Mouse (Mus musculus): Measurements from ENCODE around the gene Pnpo. TPM values are rescaled to one million over a fixed set of nuclear protein-coding genes. Genes with fewer than 3 reads are reported as not detected.
A peak's percentile ranks its signal among the peaks of the same experiment; 100 is the strongest.

The Pnpo gene
- total RNA-seq (2021), result 10 to 100 TPM; 37.4 to 37.5 TPM

DNA sequence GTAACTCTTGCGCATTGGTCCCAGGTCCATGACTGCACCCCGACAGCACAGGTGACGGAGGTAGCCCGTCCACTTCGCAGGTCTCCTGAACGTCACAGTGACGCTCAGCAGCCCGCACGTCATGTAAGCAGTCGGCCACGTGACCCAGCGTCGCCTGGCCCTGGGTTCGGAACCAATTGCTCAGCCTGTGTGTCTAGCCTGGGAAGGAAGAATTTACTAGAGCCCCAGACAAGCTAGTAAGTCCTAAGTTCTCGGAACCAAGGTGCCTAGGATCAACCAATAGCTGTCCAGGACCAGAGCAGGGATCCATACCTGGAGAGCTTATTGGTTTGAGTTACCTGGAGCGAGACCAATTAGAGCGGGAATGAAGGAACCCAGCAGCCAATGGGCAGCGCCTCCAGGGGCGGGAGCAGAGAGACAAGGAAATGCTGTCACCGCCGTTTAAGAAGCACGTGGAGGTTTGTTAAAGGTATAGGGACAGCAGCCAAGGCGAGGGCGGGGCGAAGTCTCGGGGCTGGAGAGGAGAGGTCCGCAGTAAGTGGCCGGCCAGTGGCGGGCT is at the start of gene Pnpo:
Gene Pnpo (minus strand): TSS at position 241 of the 559 bp plus-strand sequence.
- intact Hi-C loops (cut with DNase I), result no loop called here
- peak; percentile 91 to 99 for DNase-seq (ENCODE audit: low spot score in 2 of 2)

DNA sequence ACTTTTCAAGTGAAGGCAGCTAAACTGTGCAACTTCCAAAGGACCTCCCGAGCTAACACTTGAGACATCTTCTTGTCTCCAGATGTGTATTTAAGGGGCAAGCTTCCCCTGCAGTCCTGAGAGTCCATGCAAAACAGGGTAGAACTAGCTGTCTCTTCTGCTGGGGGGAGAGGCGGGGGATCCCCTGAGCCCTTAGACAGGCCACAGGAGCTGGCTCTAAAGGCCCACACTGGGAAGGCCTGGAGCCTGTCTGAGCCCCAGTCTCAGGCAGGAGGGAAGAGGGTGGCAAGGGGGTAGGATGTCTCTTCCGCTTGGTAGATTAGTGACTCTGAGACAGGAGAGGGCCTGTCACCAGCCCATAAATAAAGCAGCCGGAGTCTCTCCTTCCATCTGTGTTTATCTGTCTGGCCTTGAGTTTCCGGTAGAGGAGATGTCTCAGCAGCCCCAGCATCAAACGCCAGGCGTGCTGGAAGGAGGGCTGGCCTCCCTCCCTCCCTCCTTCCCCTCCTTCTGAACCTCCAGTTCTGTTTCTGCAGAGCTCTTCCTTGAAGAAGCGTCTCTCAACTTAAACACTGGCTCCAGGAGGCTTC is 49.0 kb upstream of the Pnpo start:
- DNase-seq (ENCODE audit: low spot score in 2 of 2), result no peak
- intact Hi-C loops (cut with DNase I), result no loop called here

DNA sequence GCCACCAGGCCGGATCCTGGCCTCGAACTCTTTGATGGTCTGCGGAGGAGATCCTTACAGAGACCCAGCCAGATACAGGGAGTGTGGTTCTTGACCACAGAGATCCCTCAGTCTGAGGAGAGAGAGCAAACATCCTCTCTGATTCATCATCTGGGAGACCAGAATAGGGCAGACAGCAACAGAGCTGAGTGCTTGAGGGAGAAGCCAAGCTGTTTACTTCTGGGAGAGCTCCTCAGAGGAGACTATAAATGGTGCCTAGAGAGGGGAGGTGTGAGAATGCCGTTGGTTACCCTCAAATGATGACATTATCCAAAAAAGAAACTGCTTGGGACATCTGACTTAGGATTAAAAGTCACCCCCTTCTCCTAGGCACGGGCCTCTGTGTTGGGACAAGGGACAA is 47.7 kb upstream of the Pnpo start:
- intact Hi-C loops (cut with DNase I), result no loop called here
- peak in 1 of 2 experiments; percentile 37 for DNase-seq (ENCODE audit: low spot score in 2 of 2)

DNA sequence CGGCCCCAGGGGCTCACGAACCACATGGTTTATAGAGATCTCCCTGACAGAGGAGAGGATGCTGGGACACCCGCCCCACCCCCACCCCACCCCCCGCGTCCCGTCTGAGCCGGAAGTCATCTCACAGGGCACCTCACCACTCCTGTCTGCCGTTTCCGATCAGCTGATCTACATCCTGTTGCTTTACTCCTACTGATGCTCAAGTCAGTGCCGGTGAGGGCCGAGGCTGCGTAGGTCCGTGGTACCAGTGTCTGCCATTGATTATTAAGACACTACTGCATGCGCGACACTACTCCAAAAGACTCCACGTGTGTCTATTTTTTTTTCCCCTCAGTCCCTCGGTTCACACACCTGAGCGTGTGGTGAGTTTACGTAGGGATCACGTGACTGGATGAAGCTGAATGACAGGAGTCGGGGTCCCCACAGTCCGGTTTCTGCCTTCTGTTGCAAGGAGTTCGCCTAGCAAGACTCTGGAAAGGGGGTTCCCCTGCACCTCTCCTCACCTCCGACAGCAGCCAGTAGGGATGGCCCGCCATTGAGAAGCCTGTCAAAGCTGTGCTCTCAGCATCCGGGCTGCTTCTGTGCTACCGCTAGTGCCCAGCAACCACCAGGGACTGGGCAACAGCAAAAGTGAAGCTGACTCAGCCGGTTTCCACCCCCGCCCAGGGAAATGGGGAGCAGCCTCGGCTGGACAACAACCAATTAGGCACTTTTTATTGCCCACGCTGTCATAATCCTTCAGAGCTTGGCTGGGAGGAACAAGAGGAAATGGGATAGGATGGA is 44.3 kb upstream of the Pnpo start:
- DNase-seq (ENCODE audit: low spot score in 2 of 2), result peak in 1 of 2 experiments; percentile 33
- intact Hi-C loops (cut with DNase I), result loop anchor here (10.0 kb wide), 1 partner anchor 157 kb away; no protein-coding TSS in a partner anchor

DNA sequence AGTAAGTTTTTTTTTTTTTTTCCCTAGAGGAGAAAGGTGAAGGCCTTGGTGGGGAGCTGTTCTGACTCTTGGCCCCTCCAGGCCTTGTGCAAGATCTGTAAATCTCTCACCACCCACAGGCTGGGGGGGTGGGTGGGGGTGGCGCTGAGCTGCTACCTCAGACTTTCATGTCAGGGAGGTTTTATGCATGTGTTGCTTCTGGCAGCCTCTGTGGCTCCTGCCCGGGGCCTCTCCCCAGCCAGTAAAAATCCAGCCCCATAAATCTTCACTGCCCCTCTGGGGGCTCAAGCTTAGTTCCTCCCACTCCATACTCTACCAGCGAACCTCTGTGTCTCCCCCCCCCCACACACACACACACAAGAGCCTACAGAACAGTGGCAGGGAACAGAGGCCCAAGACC is 42.7 kb upstream of the Pnpo start:
- intact Hi-C loops (cut with DNase I), result loop anchor here (10.0 kb wide), 1 partner anchor 158 kb away; no protein-coding TSS in a partner anchor
- DNase-seq (ENCODE audit: low spot score in 2 of 2), result no peak

DNA sequence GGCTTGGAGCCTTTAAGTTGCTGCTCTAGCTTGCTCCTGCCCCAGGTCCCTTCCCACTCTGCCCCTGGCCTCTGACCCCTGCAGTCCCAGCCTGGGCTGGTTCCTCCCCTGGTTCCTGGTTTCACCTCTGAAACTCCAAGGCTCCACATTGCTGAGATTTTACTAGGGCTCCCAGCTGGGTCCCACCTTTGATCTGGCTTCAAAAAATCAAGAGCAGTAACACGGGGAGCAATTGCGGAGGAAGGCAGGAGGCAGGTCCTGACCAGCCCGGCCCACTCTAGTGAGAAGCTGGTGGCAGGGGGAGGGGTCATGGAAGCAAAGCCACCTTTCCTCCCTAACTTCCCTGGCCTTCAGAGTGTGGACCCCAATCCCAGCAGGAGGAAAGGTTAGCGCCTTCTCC is 41.1 kb upstream of the Pnpo start:
- intact Hi-C loops (cut with DNase I), result loop anchor here (10.0 kb wide), 1 partner anchor 160 kb away; no protein-coding TSS in a partner anchor
- DNase-seq (ENCODE audit: low spot score in 2 of 2), result no peak

DNA sequence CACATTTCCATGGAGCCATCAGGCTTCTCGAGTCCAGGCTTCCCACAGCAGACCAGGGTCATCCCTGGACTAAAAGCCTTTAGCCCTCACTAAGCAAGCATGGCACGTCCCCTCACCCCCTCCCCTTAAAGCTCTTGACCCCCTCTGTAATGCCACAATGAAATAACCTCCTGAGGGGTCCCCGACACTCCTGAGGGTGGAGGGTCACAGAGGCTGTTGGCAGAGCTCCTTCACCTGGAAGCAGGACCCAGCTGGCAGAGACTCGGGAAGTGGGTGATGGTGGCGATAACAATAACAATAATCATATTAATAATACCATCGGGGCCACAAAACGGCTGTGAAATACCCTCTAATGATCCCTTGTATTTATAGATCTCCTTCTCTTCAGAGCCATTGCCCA is 39.1 kb upstream of the Pnpo start, which contains the start of gene Sp2:
Gene Sp2 (minus strand): TSS at position 101 of the 400 bp plus-strand sequence.
- intact Hi-C loops (cut with DNase I), result loop anchor here (1.0 to 10.0 kb wide), 2 partner anchors 43 to 162 kb away; no protein-coding TSS in a partner anchor
- no peak for DNase-seq (ENCODE audit: low spot score in 2 of 2)

DNA sequence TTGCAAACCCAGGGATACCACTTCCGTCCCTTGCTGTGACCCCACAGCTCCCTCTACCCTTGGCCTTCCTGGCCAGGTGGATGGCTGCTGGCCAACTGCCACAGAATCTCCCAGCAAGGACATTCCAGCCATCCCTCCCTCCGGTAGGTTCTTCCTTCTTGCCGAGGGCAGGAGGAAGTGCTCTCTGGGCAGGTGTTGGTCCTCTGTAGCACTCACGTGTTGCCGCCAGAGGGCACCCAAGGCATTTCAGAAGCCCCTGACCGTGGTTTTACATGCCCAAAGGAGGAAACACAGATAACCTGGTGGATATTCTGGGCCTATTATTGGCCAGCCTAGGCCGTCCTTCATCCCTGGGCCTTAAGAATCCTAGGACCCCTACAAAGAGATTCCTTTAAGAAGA is 38.6 kb upstream of the Pnpo start:
- intact Hi-C loops (cut with DNase I), result loop anchor here (1.0 to 10.0 kb wide), 2 partner anchors 44 to 162 kb away; no protein-coding TSS in a partner anchor
- peak; percentile 77 to 84 for DNase-seq (ENCODE audit: low spot score in 2 of 2)

DNA sequence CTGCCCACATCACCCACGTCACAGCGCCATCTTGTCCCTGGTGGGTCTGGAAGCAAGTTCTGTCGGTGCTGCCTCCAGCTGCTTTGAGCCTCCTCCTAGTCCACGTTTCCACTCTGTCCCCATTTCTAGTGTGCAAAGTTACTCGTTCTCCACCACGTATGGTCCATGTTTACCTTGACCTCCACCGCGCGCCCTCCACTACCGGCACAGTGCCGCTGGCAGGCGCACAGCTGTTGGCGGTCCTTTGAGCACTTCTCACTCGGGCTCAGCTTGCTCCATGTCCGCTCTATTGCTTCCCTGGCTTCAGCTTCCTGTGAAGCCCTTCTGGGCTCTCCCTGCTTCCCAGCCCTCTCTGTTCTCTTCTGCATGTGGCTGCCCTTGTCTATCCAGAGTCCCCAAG is 37.7 kb upstream of the Pnpo start:
- intact Hi-C loops (cut with DNase I), result loop anchor here (10.0 kb wide), 1 partner anchor 163 kb away; no protein-coding TSS in a partner anchor
- DNase-seq (ENCODE audit: low spot score in 2 of 2), result no peak

DNA sequence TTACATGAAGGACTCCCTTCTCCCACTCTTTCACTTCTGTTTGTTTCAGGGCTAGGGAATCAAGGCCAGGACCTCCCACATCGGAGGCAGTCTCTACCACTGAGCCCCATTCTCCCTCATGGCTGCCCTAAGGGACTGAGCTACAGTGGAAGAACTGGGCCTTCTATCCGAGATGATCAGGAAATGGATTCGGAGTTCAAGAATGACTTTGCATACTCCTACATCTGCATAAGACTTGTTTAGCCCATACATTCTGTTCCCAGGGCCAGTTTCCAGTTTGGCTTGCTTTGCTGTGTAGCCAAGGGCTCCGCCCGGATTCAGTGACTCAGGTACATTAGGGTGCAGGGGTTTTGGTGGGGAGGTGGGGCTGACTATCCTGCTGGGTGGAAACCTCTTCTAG is 36.2 kb upstream of the Pnpo start:
- intact Hi-C loops (cut with DNase I), result loop anchor here (10.0 kb wide), 1 partner anchor 165 kb away; no protein-coding TSS in a partner anchor
- DNase-seq (ENCODE audit: low spot score in 2 of 2), result no peak

DNA sequence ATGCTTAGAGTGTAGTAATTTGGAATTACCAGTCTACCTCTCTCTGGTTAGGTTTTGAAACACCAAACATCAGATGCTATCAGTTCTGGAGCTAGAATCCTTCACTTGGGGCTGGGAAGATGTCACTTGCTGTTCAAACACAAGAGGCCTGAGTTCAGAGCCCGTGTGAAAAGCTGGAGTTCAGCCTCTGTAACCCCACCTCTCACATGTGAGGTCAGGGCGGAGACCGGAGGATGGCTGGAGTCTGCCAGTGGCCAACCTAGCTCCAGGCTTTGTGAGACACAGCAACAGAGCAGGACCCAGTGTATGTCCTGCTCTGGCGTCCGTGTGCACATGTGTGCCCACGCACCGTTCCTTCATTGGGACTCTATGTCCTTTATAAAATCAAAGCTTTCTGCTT is 35.5 kb upstream of the Pnpo start:
- intact Hi-C loops (cut with DNase I), result loop anchor here (5.0 kb wide), 1 partner anchor 62 kb away; the partner anchor contains the start of gene Cdk5rap3

DNA sequence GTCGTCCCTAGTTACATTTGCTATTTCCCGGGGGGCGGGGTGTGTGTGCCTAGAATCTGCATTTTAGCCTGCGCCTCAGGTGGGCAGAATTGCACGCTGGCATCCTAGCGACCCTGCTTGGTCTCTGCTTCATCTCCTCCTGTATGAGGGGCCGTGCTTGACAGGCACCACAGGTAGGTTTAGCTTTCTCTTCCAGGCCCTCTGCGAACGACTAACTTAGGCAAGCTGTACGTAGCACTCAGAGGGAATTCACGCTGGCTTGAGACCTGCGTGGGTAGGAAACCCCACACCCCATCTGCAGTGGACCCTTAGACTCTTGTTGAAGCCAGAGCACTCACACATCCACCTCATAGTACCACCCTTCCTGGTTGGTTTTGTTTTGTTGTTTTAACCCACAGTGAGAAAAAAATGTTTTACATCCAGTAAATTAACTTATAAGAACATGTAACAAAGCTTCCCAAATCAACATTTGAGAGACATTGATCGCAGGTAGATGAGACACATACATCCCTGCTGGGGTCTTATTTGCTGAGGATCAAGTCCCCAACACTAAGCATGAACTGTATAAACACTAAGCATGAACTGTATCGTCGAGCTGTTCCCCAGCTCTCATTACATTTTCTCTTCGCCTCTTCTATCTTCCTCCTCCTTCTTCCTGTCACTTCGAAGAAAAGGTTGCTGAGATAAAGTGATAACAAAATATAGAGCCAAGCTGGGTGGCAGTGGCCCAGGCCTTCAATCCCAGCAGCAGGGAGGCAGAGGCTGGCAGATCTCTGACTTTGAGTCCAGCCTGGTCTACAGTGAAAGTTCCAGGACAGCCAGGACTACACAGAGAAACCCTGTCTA is 34.8 kb upstream of the Pnpo start:
- DNase-seq (ENCODE audit: low spot score in 2 of 2), result no peak
- intact Hi-C loops (cut with DNase I), result loop anchor here (5.0 kb wide), 1 partner anchor 61 kb away; the partner anchor contains the start of gene Cdk5rap3

More for the DNA sequence above, 35.5 kb upstream of the Pnpo start:
- DNase-seq (ENCODE audit: low spot score in 2 of 2), result no peak

DNA sequence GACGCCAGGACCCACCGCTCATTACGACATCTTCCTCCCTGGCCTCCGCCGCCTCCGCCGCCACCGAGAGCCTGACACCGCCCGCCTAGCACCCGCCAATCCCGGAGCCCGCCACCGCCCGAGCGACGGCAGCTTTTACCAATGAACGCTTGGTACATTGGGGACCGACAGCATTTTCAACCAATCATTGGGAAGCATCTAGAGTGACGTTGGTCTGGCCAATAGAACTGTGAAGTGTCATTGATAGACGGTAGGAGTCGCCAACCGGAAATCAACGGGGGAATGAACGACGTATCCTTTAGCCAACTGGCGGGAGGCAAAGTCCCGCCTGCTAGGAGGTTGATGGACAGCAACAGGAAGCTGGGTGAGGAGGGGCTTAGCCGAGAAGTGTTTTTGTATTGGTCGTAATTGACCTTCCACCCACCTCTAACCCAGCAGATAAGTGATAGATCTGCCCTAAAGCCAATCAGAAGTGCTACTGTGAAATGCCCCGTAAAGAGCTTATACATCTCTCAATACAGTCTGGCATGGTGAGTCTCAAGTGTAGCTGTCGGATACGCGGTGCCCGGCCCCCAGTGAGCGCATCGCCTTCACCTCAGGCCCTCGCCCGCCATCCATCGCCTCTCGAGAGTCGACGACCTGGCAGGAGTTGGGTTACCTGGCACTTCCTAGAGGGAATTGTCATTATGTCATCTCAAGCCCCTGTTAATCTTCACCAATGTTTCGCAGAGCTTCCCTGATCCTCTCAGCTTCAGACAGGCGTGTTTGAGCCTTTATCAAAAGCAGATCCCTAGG is 34.0 kb upstream of the Pnpo start:
- intact Hi-C loops (cut with DNase I), result loop anchor here (5.0 kb wide), 1 partner anchor 61 kb away; the partner anchor contains the start of gene Cdk5rap3
- peak; percentile 100 for DNase-seq (ENCODE audit: low spot score in 2 of 2)

DNA sequence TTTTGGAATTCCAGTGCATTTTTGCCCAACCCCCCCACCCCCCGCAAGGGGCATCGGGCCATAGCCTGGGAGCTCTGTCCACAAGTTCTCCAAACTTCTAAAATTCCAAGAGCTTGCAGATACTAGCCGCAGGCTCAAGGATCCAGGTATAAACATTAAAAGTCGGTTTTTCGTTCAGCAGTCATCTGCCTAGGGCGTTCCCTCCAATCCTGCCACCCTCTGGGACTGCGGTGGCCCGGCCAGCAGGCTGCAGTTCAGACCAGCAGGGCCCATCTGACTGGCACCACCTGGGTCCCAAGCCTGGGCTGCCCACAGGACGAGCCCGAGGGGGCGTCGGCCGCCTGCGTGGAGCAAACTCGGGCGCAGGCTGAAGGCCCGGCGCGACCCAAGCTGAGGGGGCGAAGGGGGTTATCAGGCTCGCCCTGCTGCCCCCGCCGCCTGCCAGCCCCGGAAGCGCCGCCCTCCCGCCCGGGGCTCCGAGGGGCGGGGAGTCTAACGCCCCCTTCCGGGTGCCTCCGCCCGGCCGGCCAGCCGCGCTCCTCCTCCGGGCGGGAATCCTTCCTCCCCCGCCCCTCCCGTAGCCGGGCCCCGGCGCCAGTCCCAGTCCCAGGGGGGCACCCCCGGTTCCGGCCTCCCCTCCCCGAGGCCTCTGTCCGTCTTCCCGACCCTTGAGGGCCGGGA is 33.3 kb upstream of the Pnpo start:
- intact Hi-C loops (cut with DNase I), result loop anchor here (5.0 kb wide), 1 partner anchor 60 kb away; the partner anchor contains the start of gene Cdk5rap3

DNA sequence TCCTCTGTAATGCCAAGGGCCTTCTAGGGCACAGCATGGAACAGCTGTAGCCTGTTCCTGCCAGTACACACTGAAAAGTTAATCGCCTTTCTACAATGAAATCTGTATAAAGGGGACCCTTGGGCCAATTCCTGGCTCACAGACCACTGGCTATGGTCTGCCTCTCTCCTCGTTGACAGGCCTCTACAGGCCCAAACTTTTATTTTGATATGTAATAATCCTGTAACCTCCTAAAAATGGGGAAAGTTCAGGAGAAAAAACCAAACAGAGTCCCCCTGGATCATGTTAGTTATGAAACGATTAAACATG is 32.5 kb upstream of the Pnpo start:
- intact Hi-C loops (cut with DNase I), result loop anchor here (5.0 kb wide), 1 partner anchor 59 kb away; the partner anchor contains the start of gene Cdk5rap3

More for the DNA sequence above, 33.3 kb upstream of the Pnpo start:
- DNase-seq (ENCODE audit: low spot score in 2 of 2), result peak in 1 of 2 experiments; percentile 86

DNA sequence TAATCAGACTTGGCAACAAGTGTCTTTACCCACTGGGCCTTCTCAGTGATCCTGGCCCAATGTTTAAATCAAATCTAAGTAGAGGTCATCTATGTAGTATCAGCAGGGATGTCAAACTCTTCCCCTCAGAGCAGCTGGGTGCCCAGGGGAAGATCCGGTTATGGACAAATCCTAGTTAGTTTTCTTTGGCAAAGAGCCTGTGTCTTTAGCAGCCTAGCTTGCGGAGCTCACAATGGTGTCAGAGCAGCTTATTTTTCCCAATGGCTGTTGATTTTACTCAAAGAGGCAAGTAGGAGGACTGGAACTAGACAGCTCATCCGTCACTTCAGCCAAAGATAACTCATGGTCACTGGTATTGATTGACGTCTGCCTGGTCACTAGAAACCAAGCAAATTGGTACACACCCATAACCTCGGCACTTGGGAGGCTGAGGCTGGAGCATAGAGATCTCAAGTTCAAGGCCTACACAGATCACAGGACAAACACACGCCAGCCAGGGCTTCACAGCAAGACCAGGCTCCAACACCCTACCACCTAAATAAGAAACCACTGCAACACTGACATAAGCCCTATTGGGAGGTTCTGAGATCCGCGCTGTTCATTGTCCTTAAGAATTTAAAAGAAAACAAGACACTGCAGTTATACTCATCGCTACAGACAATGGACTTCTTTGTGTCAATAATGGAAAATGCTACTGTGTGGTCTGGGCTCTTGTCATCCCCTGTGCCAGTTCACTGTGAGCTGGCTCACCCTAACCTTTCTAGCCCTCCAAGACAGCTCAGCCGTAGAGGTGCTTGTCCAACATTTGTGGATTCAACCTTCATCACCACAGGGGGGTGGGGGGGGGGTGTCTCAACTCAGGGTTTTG is 32.0 kb upstream of the Pnpo start:
- DNase-seq (ENCODE audit: low spot score in 2 of 2), result no peak
- intact Hi-C loops (cut with DNase I), result loop anchor here (5.0 kb wide), 1 partner anchor 58 kb away; the partner anchor contains the start of gene Cdk5rap3

More for the DNA sequence above, 32.5 kb upstream of the Pnpo start:
- no peak for DNase-seq (ENCODE audit: low spot score in 2 of 2)

DNA sequence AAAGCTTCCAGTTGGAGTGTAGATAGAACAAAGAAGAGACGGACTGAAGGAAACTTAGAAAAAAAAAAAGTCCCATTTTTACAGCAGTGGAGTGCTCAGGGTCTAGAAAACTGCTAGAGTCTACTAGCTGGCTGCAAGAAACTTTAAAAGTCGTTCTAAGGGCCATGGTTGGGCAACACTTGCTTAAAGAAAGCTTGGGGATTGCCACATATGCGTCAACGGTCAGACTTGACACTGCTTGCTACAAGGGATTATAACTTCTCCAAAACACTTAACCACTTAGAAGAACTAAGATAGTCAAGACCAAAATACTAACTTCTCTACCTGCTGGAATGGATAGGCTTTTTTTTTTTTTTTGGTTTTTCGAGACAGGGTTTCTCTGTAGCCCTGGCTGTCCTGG is 31.0 kb upstream of the Pnpo start:
- DNase-seq (ENCODE audit: low spot score in 2 of 2), result no peak
- intact Hi-C loops (cut with DNase I), result loop anchor here (5.0 kb wide), 1 partner anchor 58 kb away; the partner anchor contains the start of gene Cdk5rap3

Measured in left cerebral cortex, postnatal 25 days (tissue).